Mouse (Mus musculus) layer of hippocampus, adult 8-10 months (tissue): Measurements from ENCODE around the gene Ckmt1. TPM values are rescaled to one million over a fixed set of nuclear protein-coding genes. Genes with fewer than 3 reads are reported as not detected.
"Not testable (repeated sequence)": the region's sequence is repeated elsewhere in the genome, so short reads cannot be mapped to it uniquely, and the experiment has no call there.

ENCODE experiments used
- DNase-seq, 2 experiments: peaks; one replicate each; pipeline ENCODE4 v3.0.0; 2022; ENCODE audit warnings: low spot score in 2 of 2
- total RNA-seq, 4 experiments: library from RNA; stranded (reverse); gene quantifications; 2 replicates each; pipeline ENCODE4 v1.2.4; 2022

The Ckmt1 gene
- total RNA-seq, result 100 to 1,000 TPM; 386 to 462 (median 428) TPM

GRCm38 (mm10) chr2:121357494-121357893, at the start of gene Ckmt1:
Gene Ckmt1 (plus strand): TSS chr2:121357714.
- DNase-seq, result no peak

GRCm38 (mm10) chr2:121308997-121309416, 48.5 kb upstream of the Ckmt1 start:
- no peak for DNase-seq

- no peak for DNase-seq
Measured at GRCm38 (mm10) chr2:121316278-121316677, 41.2 kb upstream of the Ckmt1 start.

GRCm38 (mm10) chr2:121323041-121323440, 34.5 kb upstream of the Ckmt1 start:
- no peak for DNase-seq

- DNase-seq, result no peak
Measured at GRCm38 (mm10) chr2:121323693-121324470, 33.6 kb upstream of the Ckmt1 start.

GRCm38 (mm10) chr2:121329492-121329891, 28.0 kb upstream of the Ckmt1 start:
- DNase-seq, result no peak

GRCm38 (mm10) chr2:121339057-121339456, 18.5 kb upstream of the Ckmt1 start:
- DNase-seq, result no peak

- DNase-seq, result no peak
Measured at GRCm38 (mm10) chr2:121353156-121353555, 4.4 kb upstream of the Ckmt1 start.

- DNase-seq, result no peak
Measured at GRCm38 (mm10) chr2:121354378-121354777, 3.1 kb upstream of the Ckmt1 start.

GRCm38 (mm10) chr2:121354820-121355592, 2.5 kb upstream of the Ckmt1 start, which contains the start of gene Ppip5k1:
Gene Ppip5k1 (minus strand): TSS chr2:121355396.
- peak; percentile 96 to 99 for DNase-seq

- DNase-seq, result no peak
Measured at GRCm38 (mm10) chr2:121357961-121358360, 447 bp downstream of the Ckmt1 start.

GRCm38 (mm10) chr2:121358381-121358780, 867 bp downstream of the Ckmt1 start:
- peak; percentile 77 to 81 for DNase-seq

GRCm38 (mm10) chr2:121359461-121359860, 1.9 kb downstream of the Ckmt1 start:
- DNase-seq, result no peak

- DNase-seq, result no peak
Measured at GRCm38 (mm10) chr2:121363656-121364055, 6.1 kb downstream of the Ckmt1 start.

- no peak for DNase-seq
Measured at GRCm38 (mm10) chr2:121368831-121369230, 11.3 kb downstream of the Ckmt1 start.

- no peak for DNase-seq
Measured at GRCm38 (mm10) chr2:121370921-121371320, 13.4 kb downstream of the Ckmt1 start.

GRCm38 (mm10) chr2:121372266-121372665, 14.8 kb downstream of the Ckmt1 start:
- DNase-seq, result no peak

- DNase-seq, result no peak
Measured at GRCm38 (mm10) chr2:121374766-121375165, 17.3 kb downstream of the Ckmt1 start.

GRCm38 (mm10) chr2:121386961-121387575, 29.6 kb downstream of the Ckmt1 start, which contains the start of gene Strc:
Gene Strc (minus strand): TSS chr2:121387168.
- not testable (repeated sequence) for DNase-seq

GRCm38 (mm10) chr2:121396624-121397023, 39.1 kb downstream of the Ckmt1 start:
- DNase-seq, result peak; percentile 57 to 89

- no peak for DNase-seq
Measured at GRCm38 (mm10) chr2:121403296-121403695, 45.8 kb downstream of the Ckmt1 start.

- DNase-seq, result no peak
Measured at GRCm38 (mm10) chr2:121408160-121408559, 50.6 kb downstream of the Ckmt1 start.
